ENCODE assay signal across 8 mouse cellular contexts in genomic region chr8:84187065-84187755, GRCm38 (mm10). TPM values are rescaled to one million over a fixed set of nuclear protein-coding genes. Genes with fewer than 3 reads are reported as not detected.
DNase-seq lines count a peak whose midpoint lies in the region; ATAC-seq and TF ChIP-seq lines count a peak whose summit lies in the region.

No protein-coding gene starts in this region.

- no peak; the same call in 1 of the 2 replicates for ATAC-seq in lung, postnatal 0 days

- peak; percentile 89 for DNase-seq in 3T3-L1 (ENCODE audit: low read depth, low spot score)
- DNase-seq in ES-CJ7 (ENCODE audit: low read depth, low spot score): peak; percentile 92
- peak; percentile 69 to 72 for DNase-seq in cerebellum, postnatal 14 days
- peak; percentile 76 for DNase-seq in heart, adult 8-10 months (ENCODE audit: low spot score)
- DNase-seq in kidney, adult 2 months: peak; percentile 78
- DNase-seq in lung, postnatal 0 days (ENCODE audit: low spot score): peak; percentile 64
- DNase-seq in layer of hippocampus, postnatal 36 days: no peak

- TF ChIP-seq CTCF in kidney, adult 2 months (conservative IDR thresholded peaks at IDR 0.05; ENCODE audit: insufficient read depth, insufficient read length, low read depth, low read length): peak; percentile 76
- TF ChIP-seq CTCF in lung, postnatal 0 days (IDR thresholded peaks at IDR 0.05): peak; percentile 88
- peak; percentile 39 for TF ChIP-seq CTCF in olfactory bulb, adult 2 months (IDR thresholded peaks at IDR 0.05; ENCODE audit: insufficient read depth, low read depth, low read length)

- H3K27me3 ChIP-seq in kidney, adult 2 months (replicated peaks; ENCODE audit: control insufficient read depth, insufficient read depth, low read length): no peaks in the 10 kb centered on the region
- H3K27me3 ChIP-seq in lung, postnatal 0 days (replicated peaks; ENCODE audit: insufficient read depth, low read length): no peaks in the 10 kb centered on the region

- peak overlapping the region; percentile 26; the same call in 1 of the 2 replicates for H3K9ac ChIP-seq in lung, postnatal 0 days (replicated peaks; ENCODE audit: low read depth)

- H3K9me3 ChIP-seq in lung, postnatal 0 days (ENCODE audit: low read length): no peaks in the 10 kb centered on the region

- 6% methylated on average over 21 of the region's 21 CpGs for WGBS in kidney, adult 2 months
- WGBS in lung, postnatal 0 days: 4% methylated on average over 21 of the region's 21 CpGs
- 9% methylated on average over 21 of the region's 21 CpGs for WGBS in olfactory bulb, adult 2 months

- TF ChIP-seq EP300 in lung, postnatal 0 days (IDR thresholded peaks at IDR 0.05): no peak

- peak overlapping the region; percentile 65 for H3K4me2 ChIP-seq in lung, postnatal 0 days (replicated peaks; ENCODE audit: low read depth, low read length)

- no peaks in the 10 kb centered on the region for H3K36me3 ChIP-seq in kidney, adult 2 months (ENCODE audit: control insufficient read depth, insufficient read depth, low read length)
- no peaks in the 10 kb centered on the region for H3K36me3 ChIP-seq in lung, postnatal 0 days (ENCODE audit: insufficient read depth, low read length)

- TF ChIP-seq POLR2A in kidney, adult 2 months (IDR thresholded peaks at IDR 0.05; ENCODE audit: low read depth, low read length): no peak
- TF ChIP-seq POLR2A in olfactory bulb, adult 2 months (IDR thresholded peaks at IDR 0.05; ENCODE audit: insufficient read depth, low read depth, low read length): no peak

- peak overlapping the region; percentile 17; the same call in 1 of the 2 replicates for H3K27ac ChIP-seq in kidney, adult 2 months (ENCODE audit: insufficient read depth, low read depth, low read length)
- H3K27ac ChIP-seq in lung, postnatal 0 days (ENCODE audit: low read length): peak overlapping the region; percentile 86
- H3K27ac ChIP-seq in olfactory bulb, adult 2 months (ENCODE audit: insufficient read depth, low read depth, low read length): no peak overlapping the region

- no peaks in the 10 kb centered on the region; the same call in 1 of the 2 replicates for H3K4me1 ChIP-seq in kidney, adult 2 months (ENCODE audit: control insufficient read depth, insufficient read depth, low read length)
- peaks cover 20% of the 10 kb centered on the region; the same call in 1 of the 2 replicates for H3K4me1 ChIP-seq in lung, postnatal 0 days (ENCODE audit: insufficient read depth, low read depth, low read length)
- peaks cover 23% of the 10 kb centered on the region for H3K4me1 ChIP-seq in olfactory bulb, adult 2 months (ENCODE audit: control insufficient read depth, insufficient read depth, low read length)

- H3K4me3 ChIP-seq in kidney, adult 2 months (ENCODE audit: insufficient read depth, low read depth, low read length): peak overlapping the region; percentile 36
- H3K4me3 ChIP-seq in lung, postnatal 0 days (ENCODE audit: low read depth, low read length): peak overlapping the region; percentile 34
- peak overlapping the region; percentile 26 for H3K4me3 ChIP-seq in olfactory bulb, adult 2 months (ENCODE audit: insufficient read depth, low read depth, low read length)

RNA-seq across cellular contexts. Expression of gene Nanos3, which starts 2.2 kb away (rescaled TPM):
- total RNA-seq in heart, adult 8-10 months (2022): 1 to 10 TPM in 3 of 4 experiments, under 1 TPM in 1; 0.98 to 1.7 (median 1.5) TPM
- polyA plus RNA-seq in kidney, adult 2 months (2012; rRNA removed): 0.99 and 1.4 TPM in 2 replicates
- polyA plus RNA-seq in lung, postnatal 0 days (2015; fragmentation: Nextera tagmentation; extraction: Ambion mirVana): 1.9 and 3.2 TPM in 2 replicates
- polyA plus RNA-seq in olfactory bulb, adult 2 months (2012; ENCODE audit: insufficient read depth, insufficient read length, low replicate concordance, missing spikeins): not detected in 2 replicates
- total RNA-seq in layer of hippocampus, postnatal 36 days (2021): 1 to 10 TPM; 2.2 to 4.9 TPM

RNA-seq across cellular contexts. Expression of gene 4930432K21Rik, which starts 39.4 kb away (rescaled TPM):
- 1 to 10 TPM in 1 of 4 experiments, under 1 TPM in 3; 0.17 to 1.2 (median 0.31) TPM for total RNA-seq in heart, adult 8-10 months (2022)
- 0.63 and 0.92 TPM in 2 replicates for polyA plus RNA-seq in kidney, adult 2 months (2012; rRNA removed)
- polyA plus RNA-seq in lung, postnatal 0 days (2015; fragmentation: Nextera tagmentation; extraction: Ambion mirVana): 0.80 and 1.0 TPM in 2 replicates
- not detected in 2 replicates for polyA plus RNA-seq in olfactory bulb, adult 2 months (2012; ENCODE audit: insufficient read depth, insufficient read length, low replicate concordance, missing spikeins)
- 1 to 10 TPM; 1.7 to 1.8 TPM for total RNA-seq in layer of hippocampus, postnatal 36 days (2021)

RNA-seq across cellular contexts. Expression of gene Cc2d1a, which starts 39.5 kb away (rescaled TPM):
- total RNA-seq in heart, adult 8-10 months (2022): 10 to 100 TPM; 10.9 to 14.6 (median 12.3) TPM
- polyA plus RNA-seq in kidney, adult 2 months (2012; rRNA removed): 24.1 and 26.0 TPM in 2 replicates
- 15.6 and 16.3 TPM in 2 replicates for polyA plus RNA-seq in lung, postnatal 0 days (2015; fragmentation: Nextera tagmentation; extraction: Ambion mirVana)
- not detected in 2 replicates for polyA plus RNA-seq in olfactory bulb, adult 2 months (2012; ENCODE audit: insufficient read depth, insufficient read length, low replicate concordance, missing spikeins)
- total RNA-seq in layer of hippocampus, postnatal 36 days (2021): 10 to 100 TPM; 58.3 to 64.6 TPM

RNA-seq across cellular contexts. Expression of gene Zswim4, which starts 49.6 kb away (rescaled TPM):
- 1 to 10 TPM; 6.6 to 8.0 (median 7.2) TPM for total RNA-seq in heart, adult 8-10 months (2022)
- polyA plus RNA-seq in kidney, adult 2 months (2012; rRNA removed): 9.2 and 10.0 TPM in 2 replicates
- 7.8 and 8.4 TPM in 2 replicates for polyA plus RNA-seq in lung, postnatal 0 days (2015; fragmentation: Nextera tagmentation; extraction: Ambion mirVana)
- 65.7 TPM in 1 of 2 replicates, not detected in the other for polyA plus RNA-seq in olfactory bulb, adult 2 months (2012; ENCODE audit: insufficient read depth, insufficient read length, low replicate concordance, missing spikeins)
- 10 to 100 TPM; 16.8 to 18.1 TPM for total RNA-seq in layer of hippocampus, postnatal 36 days (2021)

Comparison
In these comparisons a context has a peak if more than half of its experiments do, and no peak if none do; other contexts are left out.
1. DNase-seq: peak in 3T3-L1 (single experiment), ES-CJ7 (single experiment), cerebellum, postnatal 14 days (2 of 2), heart, adult 8-10 months (single experiment), kidney, adult 2 months (single experiment) and lung, postnatal 0 days (single experiment); none in layer of hippocampus, postnatal 36 days (0 of 2).
2. Peak in every context shown above with its lines, with median percentiles within 50 percentile points of each other: H3K4me3 ChIP-seq and CTCF ChIP-seq.